ENCODE assay signal across 7 mouse cellular contexts in genomic region chr1:39761211-39762024, GRCm38 (mm10). TPM values are rescaled to one million over a fixed set of nuclear protein-coding genes. Genes with fewer than 3 reads are reported as not detected.
DNase-seq lines count a peak whose midpoint lies in the region; ATAC-seq lines count a peak whose summit lies in the region.

No protein-coding gene starts in this region.

- no peaks in the 10 kb centered on the region for H3K36me3 ChIP-seq in limb, embryonic 11.5 days (ENCODE audit: control insufficient read depth, insufficient read depth, low read length)
- H3K36me3 ChIP-seq in midbrain, embryonic 12.5 days: no peaks in the 10 kb centered on the region

- ATAC-seq in limb, embryonic 11.5 days (ENCODE audit: insufficient number of reproducible peaks, low FRiP score, low TSS enrichment, low read depth): no peak
- no peak; the same call in 1 of the 2 replicates for ATAC-seq in midbrain, embryonic 12.5 days (ENCODE audit: low FRiP score, low read depth)

- no peaks in the 10 kb centered on the region for H3K9me3 ChIP-seq in limb, embryonic 11.5 days (ENCODE audit: control insufficient read depth, low read length)
- no peaks in the 10 kb centered on the region for H3K9me3 ChIP-seq in midbrain, embryonic 12.5 days

- H3K4me3 ChIP-seq in limb, embryonic 11.5 days (ENCODE audit: low read depth, low read length): peak overlapping the region; percentile 6; the same call in 1 of the 2 replicates
- peak overlapping the region; percentile 14; the same call in 1 of the 2 replicates for H3K4me3 ChIP-seq in midbrain, embryonic 12.5 days

- H3K4me2 ChIP-seq in limb, embryonic 11.5 days (ENCODE audit: low read depth, severe bottlenecking): peak overlapping the region; percentile 31
- peak overlapping the region; percentile 42 for H3K4me2 ChIP-seq in midbrain, embryonic 12.5 days (replicated peaks)

- peaks cover 7% of the 10 kb centered on the region for H3K4me1 ChIP-seq in limb, embryonic 11.5 days (ENCODE audit: control insufficient read depth, insufficient read depth, low read length)
- H3K4me1 ChIP-seq in midbrain, embryonic 12.5 days: peaks cover 15% of the 10 kb centered on the region

- 0 out of 2 replicates have a peak overlapping the region, but pooled peaks have one; percentile 14 for H3K27ac ChIP-seq in limb, embryonic 11.5 days (replicated peaks; ENCODE audit: low read depth, low read length)
- 0 out of 2 replicates have a peak overlapping the region, but pooled peaks have one; percentile 25 for H3K27ac ChIP-seq in midbrain, embryonic 12.5 days (replicated peaks)

- 6% methylated on average over 21 of the region's 22 CpGs for WGBS in limb, embryonic 11.5 days
- WGBS in midbrain, embryonic 12.5 days: 6% methylated on average over 22 of the region's 22 CpGs

- DNase-seq in adrenal gland, adult 8-10 months: peak; percentile 73
- DNase-seq in embryo, embryonic 9.5 days (ENCODE audit: extremely low spot score): peak; percentile 78
- peak; percentile 74 to 75 for DNase-seq in heart, adult 9 months (ENCODE audit: low spot score in 2 of 2)
- peak; percentile 66 for DNase-seq in kidney, adult 8-10 months
- DNase-seq in limb, embryonic 11.5 days (ENCODE audit: low spot score): peak; percentile 73
- DNase-seq in spleen, postnatal 36 days (ENCODE audit: low spot score in 2 of 2): peak; percentile 20 to 31

- H3K9ac ChIP-seq in limb, embryonic 11.5 days (ENCODE audit: low read length): peak overlapping the region; percentile 27; the same call in 1 of the 2 replicates
- H3K9ac ChIP-seq in midbrain, embryonic 12.5 days (replicated peaks): no peak overlapping the region; the same call in 1 of the 2 replicates

- H3K27me3 ChIP-seq in limb, embryonic 11.5 days (ENCODE audit: control insufficient read depth, insufficient read depth, low read length): no peaks in the 10 kb centered on the region
- H3K27me3 ChIP-seq in midbrain, embryonic 12.5 days: no peaks in the 10 kb centered on the region; the same call in 1 of the 2 replicates

RNA-seq across cellular contexts. Expression of gene Rfx8, which starts 40.6 kb away (rescaled TPM):
- total RNA-seq in adrenal gland, adult 8-10 months (2022): under 1 TPM in 2 of 4 experiments, not detected in 2; 0.22 to 0.30 TPM
- polyA plus RNA-seq in limb, embryonic 11.5 days (2014; fragmentation: Nextera tagmentation; extraction: Ambion mirVana): 0.30 and 0.96 TPM in 2 replicates
- polyA plus RNA-seq in midbrain, embryonic 12.5 days (2016; fragmentation: Nextera tagmentation; extraction: Ambion mirVana): 0.42 TPM in 1 of 2 replicates, not detected in the other

RNA-seq across cellular contexts. Expression of gene Gm3646, which starts 43.7 kb away (rescaled TPM):
- total RNA-seq in adrenal gland, adult 8-10 months (2022): not detected
- not detected in 2 replicates for polyA plus RNA-seq in limb, embryonic 11.5 days (2014; fragmentation: Nextera tagmentation; extraction: Ambion mirVana)
- not detected in 2 replicates for polyA plus RNA-seq in midbrain, embryonic 12.5 days (2016; fragmentation: Nextera tagmentation; extraction: Ambion mirVana)

Comparison
In these comparisons a context has a peak if more than half of its experiments do, and no peak if none do; other contexts are left out.
1. DNase-seq: peak in every context shown above with its lines; median percentile 78 in embryo, embryonic 9.5 days; 74 in heart, adult 9 months; 73 in adrenal gland, adult 8-10 months; 73 in limb, embryonic 11.5 days; 66 in kidney, adult 8-10 months; 26 in spleen, postnatal 36 days.